Mouse (Mus musculus): Measurements from ENCODE around the gene Tshz2. TPM values are rescaled to one million over a fixed set of nuclear protein-coding genes. Genes with fewer than 3 reads are reported as not detected.

Tshz2 gene
- total RNA-seq, 2 experiments from 2014 or later: 16.5 to 18.0 TPM

DNA sequence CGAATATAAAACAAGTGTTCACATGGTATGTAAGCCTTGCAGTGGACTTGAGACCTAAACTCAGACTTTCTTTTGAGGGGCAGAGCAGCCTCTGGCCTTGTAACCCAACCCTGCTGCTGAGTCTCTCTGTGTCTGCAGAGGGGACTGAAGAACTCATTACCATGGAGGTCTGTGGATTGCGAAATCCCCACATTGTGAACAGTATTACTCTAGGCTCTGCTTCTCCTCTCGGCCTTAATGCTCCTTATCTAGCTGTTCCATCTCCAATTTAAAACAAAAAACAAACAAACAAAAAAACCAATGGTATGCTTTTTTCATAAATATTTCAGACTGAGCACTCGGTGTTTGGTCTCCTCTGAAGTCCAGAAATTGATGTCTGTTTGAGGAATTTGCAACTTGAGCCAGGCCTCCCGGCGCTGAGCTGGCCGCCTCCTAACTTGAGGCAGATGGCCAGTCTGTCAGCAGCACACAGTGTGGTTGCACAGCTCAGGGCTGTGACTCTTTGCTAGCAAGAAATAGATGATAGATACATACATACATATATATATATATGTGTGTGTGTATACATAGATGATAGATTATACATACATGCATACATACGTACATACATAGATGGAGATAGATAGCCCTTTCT lies 291.5 kb downstream of the Tshz2 start:
- intact Hi-C loops (cut with DNase I): no loop called here
- peak in 1 of 2 experiments; percentile 4 for DNase-seq

DNA sequence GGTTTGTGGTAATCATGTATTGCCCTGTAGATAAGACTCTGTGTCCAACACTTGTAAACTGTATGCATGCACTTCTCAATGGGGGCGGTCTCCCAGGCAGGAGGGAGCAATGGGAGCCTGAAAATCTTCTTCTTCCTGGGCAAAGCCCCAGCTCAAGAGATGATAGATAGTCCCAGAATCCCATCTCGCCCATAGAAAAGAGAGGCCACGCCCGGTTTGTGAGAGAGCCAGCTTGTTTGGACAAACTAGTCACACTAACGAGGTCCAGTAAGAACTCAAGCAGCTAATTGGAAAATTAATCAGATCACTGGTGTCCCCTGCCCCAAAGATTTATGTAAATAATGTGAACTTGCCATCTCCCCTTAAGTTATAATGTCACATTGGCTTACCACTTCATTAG lies 292.7 kb downstream of the Tshz2 start:
- no peak for DNase-seq
- intact Hi-C loops (cut with DNase I): no loop called here

DNA sequence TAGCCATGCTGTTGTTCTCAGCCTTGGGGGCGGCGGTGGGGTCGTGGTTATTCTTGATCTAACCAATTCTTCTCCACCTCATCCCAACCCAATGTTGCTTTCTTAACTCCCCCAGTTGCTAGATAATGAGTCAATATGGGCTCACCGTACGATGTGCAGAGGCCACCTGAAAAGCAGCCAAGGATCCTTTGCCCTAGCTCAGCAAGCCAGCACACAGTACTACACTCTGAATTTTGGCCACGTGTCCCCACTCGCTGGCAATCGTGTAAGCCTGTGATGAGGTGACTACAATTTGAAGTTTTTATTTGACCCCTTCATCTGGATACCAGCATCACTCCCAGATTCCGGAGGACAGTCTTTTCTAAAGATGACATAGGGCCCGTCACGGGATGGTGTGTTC lies 293.2 kb downstream of the Tshz2 start:
- no peak for DNase-seq
- intact Hi-C loops (cut with DNase I): no loop called here

DNA sequence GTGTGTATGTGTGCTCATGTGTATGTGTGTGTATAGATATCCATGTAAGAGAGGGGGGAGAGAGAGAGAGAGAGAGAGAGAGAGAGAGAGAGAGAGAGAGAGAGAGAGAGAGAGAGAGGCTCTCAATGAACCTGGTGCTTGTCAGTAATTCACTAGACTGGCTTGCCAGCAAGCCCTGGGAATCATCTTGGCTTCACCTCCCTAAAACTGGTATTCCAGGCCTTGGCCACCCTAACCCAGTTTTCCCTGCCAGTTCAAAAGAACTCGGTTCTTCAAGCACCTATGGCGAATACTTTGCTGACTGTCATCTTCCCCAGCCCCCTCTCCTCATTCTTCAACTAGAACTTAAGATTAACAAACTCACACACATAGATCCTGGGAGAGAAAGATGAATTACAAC lies 294.6 kb downstream of the Tshz2 start:
- intact Hi-C loops (cut with DNase I): no loop called here

DNA sequence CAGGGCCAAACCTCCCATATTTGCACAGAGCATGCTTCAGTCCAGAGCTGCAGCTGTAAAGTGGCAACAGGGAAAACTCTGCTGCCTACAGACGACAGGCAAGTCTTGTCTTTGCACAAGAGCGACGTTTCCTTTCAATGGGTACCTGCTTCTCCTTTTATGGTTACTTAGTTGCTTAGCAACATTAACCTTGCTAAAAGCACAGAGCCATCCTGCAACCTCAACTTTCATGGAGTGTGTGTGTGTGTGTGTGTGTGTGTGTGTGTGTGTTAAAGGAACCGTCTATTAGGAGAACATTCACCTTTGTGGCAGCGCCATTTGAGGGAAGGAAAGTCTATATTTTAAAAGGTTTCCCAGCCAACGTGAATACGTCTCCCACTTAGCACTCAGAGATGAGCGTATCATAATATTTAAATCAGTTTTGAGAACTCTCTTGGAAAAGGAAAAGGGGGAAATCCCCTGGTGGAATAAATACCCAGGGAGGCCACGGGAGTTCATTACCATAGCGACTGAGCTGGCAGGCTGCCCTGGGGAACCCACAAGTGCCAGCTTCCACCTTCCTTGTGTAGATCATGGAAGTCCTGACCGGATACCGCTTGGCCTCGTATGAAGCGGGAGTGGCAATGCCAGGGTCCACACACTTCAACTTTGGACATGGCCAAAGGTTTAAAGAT lies 295.8 kb downstream of the Tshz2 start:
- peak; percentile 15 to 27 for DNase-seq
- intact Hi-C loops (cut with DNase I): no loop called here

More for the DNA sequence above, 294.6 kb downstream of the Tshz2 start:
- no peak for DNase-seq

DNA sequence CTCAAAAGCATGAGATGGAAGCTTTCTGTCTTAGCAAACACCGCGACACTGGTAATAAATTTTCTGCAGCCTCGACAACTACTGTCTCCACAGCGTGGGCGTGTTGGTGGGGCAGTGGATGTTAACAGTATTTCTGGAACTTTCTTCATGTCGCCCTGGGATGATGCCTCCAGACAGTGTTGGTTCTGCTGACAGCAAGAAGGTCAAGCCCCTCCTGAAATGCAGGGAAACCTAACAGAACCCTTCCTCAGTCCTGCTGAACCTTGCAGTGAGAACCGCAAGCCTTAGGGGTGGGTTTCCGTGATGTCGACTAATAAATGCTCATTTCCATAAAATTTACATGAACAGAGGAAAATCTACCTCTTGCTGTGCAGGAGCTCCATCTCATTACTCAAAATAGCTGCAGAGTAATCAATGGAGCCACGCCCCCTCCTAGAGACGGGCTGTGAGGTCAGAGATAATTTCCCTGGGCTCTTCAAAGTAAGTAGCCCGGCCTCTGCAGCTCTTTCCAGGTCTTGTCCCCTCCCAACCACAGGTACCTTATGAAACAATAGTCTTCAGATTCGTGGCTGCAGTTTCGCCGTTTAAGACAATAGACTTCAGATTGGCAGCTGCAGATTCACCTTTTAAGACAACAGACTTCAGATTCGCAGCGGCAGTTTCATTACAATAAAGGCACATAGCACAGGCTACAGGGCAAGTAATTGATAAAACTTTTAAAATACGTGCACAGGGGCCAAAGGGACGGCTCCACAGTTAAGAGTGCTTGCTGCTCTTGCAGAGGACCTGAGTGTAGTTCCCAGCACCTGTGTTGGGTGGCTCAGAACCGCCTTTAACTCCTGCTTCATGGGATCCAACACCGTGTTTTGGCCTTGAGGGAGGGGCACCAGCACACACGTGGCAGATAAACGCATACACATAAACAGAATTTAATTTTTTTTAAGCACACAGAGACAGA lies 297.0 kb downstream of the Tshz2 start:
- intact Hi-C loops (cut with DNase I): no loop called here
- peak; percentile 52 to 54 for DNase-seq

DNA sequence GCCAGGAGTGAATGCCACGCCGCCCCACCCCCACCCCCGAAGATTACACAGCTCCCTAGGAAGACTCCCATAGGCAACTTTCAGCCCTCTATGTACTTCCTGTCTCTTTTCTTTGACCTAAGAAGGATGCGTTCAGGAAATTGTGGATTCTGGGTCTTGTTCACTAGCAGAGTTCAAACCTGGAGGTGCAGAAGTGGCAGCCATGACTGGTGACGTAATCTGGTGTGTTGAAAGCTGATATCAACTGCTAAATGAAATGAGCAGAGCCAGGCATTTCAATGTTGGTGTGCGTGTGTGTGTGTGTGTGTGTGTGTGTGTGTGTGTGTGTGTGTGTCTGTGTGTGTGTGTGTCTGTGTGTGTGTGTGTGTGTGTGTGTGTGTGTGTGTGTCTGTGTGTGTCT lies 302.8 kb downstream of the Tshz2 start:
- intact Hi-C loops (cut with DNase I): no loop called here
- peak in 1 of 2 experiments; percentile 12 for DNase-seq

DNA sequence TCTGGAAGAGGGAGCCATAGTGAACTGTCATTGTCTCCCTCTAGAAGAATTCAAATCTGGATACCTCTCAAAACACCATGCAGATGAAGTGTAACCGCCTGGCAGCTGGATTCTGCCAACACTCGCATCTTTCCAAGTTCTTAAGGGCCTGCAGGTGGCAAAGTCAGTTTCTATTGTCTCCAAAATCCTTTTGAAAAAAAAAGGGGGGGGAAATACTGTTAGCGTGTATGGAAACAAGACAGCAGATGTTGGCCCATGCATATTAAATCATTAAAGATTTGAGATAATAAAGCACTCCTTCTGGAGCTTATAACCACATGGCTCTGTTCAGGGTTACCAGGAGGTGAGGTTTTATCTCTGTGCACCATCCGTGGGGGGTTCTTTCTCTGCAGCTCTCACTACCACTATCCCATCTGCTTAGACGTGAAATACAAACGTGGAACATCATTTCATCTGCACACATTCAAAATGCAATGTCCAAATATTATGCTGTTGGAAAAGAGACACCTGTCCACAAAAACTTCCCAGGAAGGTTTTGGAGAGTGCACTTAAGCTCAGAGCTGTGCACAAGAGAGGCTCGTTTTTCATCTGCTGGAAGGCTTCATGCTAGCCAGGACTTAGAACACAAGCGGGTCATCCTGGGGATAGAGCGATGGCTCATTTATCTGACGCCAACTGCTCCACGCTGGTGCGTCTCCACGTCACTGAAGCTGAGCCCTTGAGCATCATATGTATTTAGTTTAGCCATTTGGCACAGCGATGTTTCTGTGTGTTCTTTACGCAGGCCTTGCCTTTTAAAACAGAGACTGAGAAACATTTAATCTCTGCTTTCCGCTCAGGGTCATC lies 307.7 kb downstream of the Tshz2 start:
- intact Hi-C loops (cut with DNase I): no loop called here

DNA sequence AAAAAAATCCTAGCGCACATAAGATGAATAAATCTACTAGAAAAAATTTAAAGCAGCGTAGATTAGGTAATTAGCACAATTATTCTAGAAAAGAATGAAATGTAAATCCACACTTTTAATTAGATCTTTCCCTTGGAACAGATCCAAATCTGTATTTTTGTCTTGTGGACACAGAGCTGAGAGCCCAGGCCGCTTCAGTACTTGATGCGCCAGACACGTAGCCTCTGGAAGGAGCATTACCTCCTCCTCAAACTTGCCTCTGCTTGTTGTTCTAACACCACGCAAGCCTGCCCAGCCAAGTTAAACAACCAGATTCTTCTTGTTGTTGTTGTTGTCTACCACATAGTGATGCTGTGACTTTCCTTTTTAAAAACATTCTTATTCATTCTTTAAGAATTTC lies 310.9 kb downstream of the Tshz2 start:
- intact Hi-C loops (cut with DNase I): no loop called here
- DNase-seq: no peak

More for the DNA sequence above, 307.7 kb downstream of the Tshz2 start:
- DNase-seq: no peak

DNA sequence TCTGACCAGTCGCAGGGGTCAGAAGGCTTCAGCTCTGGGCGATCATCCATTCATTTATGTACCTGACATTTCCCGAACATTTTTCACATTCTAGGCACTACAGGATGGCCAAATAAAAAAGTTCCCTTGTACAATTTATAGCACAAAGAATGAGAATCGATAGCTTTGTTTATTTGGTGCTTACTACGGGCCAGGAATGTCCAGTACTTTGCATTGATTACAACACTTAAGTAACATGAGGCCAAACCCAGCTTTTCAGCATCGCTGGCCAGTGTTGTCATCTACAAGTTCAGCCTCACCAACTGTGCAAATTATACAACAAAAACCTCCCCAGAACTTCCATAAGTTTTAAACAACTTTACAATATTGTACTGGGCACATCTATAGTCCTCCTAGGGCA lies 315.3 kb downstream of the Tshz2 start:
- intact Hi-C loops (cut with DNase I): no loop called here
- DNase-seq: no peak

DNA sequence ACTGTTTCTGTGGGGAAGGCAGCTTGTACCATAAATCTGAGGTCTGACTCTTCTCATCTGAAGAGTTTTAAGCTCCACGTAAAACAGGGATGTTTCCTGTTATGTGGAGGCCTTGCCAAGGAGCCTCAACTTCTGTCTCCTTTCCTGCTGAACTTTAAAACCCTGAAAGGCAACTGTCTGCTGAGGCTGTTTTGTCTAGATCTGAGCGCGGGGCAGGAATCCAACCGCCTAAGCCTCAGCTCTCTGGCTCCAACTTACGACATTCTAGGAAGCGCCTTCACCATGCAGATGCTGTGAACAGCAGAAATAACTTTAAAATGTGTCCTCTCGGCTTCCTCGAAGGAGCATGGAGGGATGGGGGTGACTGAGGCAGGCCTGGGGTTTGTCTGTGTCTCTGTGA lies 318.2 kb downstream of the Tshz2 start:
- intact Hi-C loops (cut with DNase I): no loop called here
- peak in 1 of 2 experiments; percentile 4 for DNase-seq

DNA sequence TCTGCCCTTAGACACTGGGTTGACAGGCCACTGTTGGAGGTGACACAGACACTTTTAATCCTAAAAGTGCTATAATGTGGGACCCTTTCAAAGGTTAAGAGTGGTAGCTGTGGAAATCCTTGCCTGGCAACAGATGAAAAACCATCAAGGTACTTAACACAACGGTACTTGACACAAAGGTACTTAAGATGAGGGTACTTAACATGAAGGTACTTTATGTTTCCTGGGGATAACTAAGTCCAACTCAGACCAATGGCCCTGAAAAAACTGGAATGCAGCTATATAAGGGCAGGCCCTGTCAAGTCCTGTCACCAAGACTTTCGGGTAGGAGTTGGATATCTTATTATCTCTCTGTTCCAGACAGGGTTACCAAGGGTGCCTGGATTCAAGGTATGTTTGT lies 320.2 kb downstream of the Tshz2 start:
- intact Hi-C loops (cut with DNase I): no loop called here
- no peak for DNase-seq

DNA sequence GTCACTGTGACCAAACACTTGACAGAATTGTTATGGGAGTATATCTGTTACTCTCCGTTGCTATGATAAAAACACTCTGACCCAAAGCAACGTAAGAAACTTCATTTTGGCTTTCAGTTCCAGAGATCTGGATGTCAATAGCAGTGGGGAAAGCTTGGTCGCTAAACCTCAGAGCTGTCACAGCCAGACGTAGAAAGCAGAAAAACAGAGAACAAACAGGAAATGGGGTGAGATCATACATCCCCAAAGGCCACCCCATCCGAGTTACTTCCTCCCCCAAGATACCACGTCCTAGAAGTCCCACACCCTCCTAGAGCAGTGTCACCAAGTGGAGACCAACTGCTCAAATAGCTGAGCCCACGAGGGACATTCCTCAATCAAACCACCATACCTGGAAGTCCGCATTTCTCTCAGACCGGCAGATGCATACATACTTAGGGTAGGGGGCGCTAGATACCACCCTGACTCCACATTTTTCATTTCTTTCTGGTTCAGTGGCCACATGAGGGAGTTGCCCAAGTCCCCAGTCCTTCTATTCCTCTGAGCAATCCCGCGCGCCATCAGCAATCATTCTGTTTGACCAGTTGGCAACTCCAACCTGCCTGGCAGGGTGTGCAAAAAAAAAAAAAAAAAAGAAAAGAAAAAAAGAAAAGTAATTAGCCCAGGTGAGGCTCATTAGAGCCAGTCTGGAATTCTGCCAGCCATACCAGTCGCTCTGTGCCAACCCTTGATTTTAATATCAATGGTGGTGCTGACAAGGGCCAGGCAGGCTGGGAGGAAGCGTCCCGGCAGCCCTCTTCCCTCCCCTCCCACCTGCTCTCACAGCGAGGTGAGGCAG lies 326.1 kb downstream of the Tshz2 start:
- DNase-seq: peak in 1 of 2 experiments; percentile 1
- intact Hi-C loops (cut with DNase I): no loop called here

DNA sequence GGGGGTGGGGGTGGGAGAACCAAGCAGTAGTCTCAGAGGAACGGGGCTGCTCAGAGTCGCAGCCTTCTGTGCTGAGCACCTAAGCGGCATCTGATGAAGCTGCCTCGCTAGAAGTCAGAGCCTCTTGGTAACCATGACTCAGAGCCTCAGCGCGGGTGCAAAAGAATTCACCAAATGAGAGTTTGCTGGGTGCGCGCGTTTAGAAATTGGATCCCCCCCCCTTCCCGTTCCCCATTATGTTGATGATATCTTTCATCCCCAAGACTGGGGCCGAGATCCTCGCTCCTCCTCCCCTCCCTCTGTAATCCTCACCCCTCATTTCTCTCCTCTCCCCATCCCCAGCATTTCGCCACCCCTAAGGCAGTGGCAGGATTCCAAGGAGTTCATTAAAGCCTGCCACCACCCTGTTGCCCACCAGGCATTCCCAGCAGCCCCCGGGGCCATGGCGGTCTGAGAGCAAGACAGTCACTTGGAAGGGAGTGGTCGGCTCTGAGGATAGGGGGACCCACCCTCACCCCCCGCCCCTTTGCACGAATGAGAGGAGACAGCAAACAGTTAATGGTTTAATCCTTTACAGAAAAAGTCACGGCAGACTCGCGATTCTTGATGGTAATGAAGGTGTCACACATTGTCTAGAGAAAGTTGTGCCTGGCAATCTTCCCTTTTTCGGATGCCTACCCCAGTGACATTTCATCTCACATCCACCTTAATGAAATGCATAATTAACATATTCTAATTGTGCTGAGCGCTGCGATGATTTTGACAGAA lies 328.8 kb downstream of the Tshz2 start:
- DNase-seq: no peak
- intact Hi-C loops (cut with DNase I): no loop called here

DNA sequence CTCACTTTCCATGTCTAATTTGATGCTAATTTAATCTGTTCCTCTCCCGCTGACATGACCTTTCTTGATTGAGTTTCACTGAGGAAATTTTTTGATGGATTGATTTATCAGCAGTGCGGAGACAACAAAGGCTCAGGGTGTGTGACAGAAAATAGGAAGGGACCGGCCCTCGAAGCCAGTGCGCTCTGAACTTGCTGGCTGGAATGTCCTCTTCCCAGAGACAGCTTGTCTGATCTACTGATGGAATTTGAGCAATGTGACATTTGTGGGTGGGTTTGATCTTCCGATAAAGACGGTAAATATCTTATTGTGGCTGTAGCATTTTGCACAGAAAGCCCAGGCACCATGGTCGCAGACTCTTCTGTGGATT lies 329.4 kb downstream of the Tshz2 start:
- intact Hi-C loops (cut with DNase I): no loop called here
- DNase-seq: no peak

DNA sequence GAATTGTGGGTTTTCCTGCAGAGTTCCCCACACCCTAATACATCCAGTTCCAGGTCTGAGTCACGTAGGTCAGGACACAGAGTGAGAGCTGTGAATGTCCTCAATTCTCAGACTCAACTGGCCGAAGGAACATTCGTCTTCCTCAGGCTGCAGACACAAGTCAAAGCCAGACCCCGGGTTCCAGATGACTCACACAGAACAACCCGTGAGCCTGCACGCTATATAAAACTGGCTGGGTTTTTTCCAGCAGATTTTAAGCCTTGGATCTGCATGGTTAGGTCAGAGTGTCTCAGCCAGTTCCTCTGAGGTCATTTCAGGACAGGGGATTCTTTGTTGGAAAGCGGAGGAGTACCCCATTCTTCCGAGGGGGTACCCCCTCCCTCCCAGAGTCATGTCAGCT lies 330.0 kb downstream of the Tshz2 start:
- peak in 1 of 2 experiments; percentile 1 for DNase-seq
- intact Hi-C loops (cut with DNase I): no loop called here

DNA sequence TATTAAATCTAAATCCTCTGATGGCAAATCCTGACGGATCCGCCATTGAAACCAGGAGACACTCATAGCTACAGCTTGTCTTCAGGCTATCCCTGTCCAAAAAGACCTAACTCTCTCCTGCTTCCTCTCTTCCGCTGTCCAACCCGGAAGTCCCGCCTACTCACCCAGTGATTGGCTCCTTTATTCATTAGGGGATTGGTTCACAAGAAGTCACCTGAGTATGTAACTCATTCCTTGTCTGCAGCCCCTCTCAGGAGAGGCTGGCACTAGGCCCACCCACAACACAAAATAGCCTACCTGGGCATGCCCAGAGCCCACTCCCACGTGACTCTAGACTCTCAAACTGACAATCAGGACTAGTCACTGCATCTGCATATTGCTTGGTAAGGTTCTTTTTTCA lies 337.7 kb downstream of the Tshz2 start:
- no peak for DNase-seq
- intact Hi-C loops (cut with DNase I): no loop called here

DNA sequence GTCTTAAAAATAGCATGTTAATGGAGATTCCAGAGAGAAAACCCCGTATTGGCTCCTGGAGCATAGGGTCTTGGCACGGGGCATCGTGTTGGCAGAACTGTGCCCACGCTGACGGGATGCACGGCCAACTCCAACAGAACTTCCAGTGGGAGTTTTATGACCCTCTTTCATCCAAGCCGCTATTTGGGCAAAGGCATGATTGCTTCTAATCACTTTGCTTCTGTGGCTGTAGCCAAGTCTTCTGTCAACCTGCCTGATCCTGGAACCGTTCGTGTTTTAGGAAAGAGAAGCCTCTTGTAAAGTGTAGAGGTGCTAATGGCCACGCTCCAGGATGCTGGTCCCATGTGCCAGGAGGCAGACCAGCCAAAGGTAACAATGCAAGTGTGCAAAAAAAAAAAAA lies 350.1 kb downstream of the Tshz2 start:
- intact Hi-C loops (cut with DNase I): no loop called here
- no peak for DNase-seq

DNA sequence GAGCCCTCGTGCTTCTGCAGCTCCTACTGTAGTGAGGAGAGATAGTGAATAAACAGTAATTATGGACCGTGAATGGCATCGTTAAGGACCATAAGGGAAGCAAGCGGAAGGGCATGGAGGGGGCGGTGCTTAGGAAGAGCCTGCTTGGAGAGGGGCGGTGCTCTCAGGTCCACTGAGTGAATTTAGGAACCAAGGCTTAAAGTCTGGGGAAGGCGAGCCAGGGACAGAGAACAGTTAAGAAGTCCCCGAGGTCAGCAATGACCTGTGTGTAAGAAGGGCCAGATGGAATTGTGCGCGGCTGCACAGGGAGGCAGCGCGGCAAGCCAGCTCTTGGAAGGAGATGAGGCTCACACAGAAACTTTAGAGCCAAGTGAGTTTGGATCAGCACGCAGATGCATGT lies 354.4 kb downstream of the Tshz2 start:
- intact Hi-C loops (cut with DNase I): no loop called here
- no peak for DNase-seq
